Mouse (Mus musculus): Measurements from ENCODE around the gene Trip12. TPM values are rescaled to one million over a fixed set of nuclear protein-coding genes. Genes with fewer than 3 reads are reported as not detected.

Gene Trip12
- polyA plus RNA-seq, 1 experiment from 2014 or later: 115 TPM

DNA sequence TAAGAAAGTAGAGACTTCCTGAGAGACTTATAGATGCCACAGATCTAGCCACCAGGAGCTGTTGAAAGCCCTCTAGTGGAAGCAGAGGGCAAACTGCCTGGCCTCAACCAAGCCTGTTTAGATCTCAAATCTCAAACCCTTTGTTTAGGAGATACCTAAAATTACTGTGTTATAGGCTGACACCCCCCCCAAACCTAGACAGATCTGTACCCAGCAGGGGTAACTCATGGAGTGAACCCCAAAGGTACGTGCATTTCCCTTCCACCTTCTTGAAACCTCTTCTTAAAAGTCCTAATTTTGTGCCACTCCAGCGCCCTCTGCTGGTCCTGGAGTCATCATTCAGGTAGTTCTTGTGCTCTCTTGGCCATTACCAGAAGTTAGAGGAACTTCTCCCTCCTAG lies 143.2 kb downstream of the Trip12 start:
- Histone ChIP-seq H3K36me3 (no peaks in the 10 kb centered on the region), H3K27me3 (peaks cover 5% of the 10 kb centered on the region; the same call in 1 of the 2 replicates), H3K4me3 (no peak overlapping the region), H3K9me3 (no peaks in the 10 kb centered on the region), H3K27ac (replicated peaks) (no peak overlapping the region), H3K9ac (replicated peaks) (no peak overlapping the region), H3K4me1 (peaks cover 13% of the 10 kb centered on the region), H3K4me2 (replicated peaks) (no peak overlapping the region)
- 4% methylated on average over 2 of the region's 2 CpGs for WGBS
- ATAC-seq (ENCODE audit: low FRiP score, low read depth): no peak

DNA sequence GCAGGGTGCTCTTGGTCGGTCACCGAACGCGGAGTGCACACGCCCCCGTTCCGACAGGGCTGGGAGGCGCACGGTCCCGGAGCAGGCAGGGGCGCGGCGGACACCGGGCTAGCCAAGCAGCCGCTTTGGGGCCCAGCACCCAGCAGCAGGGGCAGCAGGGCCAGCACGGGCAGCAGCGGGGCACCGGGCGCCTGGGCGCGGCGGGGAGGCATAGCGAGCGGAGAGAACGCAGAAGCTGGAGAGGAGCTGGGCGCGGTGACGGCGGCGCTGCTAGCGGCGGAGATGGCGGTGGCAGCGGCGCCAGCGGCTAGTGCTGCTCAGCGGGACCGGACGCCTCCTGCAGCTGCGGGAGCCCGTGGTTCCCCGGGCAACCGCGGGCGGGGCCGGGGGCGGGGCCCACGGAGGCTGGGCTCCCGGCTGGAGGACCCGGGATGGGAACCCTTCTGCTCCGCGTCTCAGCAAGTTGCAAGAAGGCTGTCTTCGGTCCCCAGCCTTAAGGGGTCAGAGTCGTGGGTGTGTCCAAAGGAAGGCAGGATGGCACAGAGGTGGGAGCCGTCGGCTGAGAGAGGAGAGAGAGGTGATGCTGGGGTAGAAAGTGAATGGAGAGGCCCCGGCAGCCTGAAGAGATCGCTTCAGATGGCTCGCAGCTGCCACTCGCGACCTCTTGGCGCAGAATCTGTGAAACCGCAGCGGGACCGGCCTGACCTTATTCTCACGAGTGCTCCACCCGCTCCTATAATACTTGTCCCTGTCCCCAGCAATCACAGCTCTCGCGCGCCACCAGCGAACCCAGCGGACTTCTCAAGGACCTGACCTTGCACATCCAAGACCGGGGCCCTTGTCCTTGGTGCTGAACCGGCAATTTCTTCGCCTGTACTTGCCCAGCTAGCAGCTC lies 144.6 kb downstream of the Trip12 start, which contains the start of gene Dner:
TSS of gene Dner (minus strand) at position 705 of the 895 bp plus-strand sequence.
- H3K4me2 ChIP-seq (replicated peaks): peak within 1 kb of the TSS; percentile 92
- no peaks in the 10 kb centered on the region for H3K36me3 ChIP-seq
- peak within 1 kb of the TSS; percentile 94 for H3K27ac ChIP-seq (replicated peaks)
- ATAC-seq (ENCODE audit: low FRiP score, low read depth): peak; percentile 88
- H3K27me3 ChIP-seq: peaks cover 5% of the 10 kb centered on the region; the same call in 1 of the 2 replicates
- WGBS: 1% methylated on average over 70 of the region's 75 CpGs
- no peaks in the 10 kb centered on the region for H3K9me3 ChIP-seq
- peaks cover 13% of the 10 kb centered on the region for H3K4me1 ChIP-seq
- H3K9ac ChIP-seq (replicated peaks): peak within 1 kb of the TSS; percentile 88
- H3K4me3 ChIP-seq: peak within 1 kb of the TSS; percentile 87

- peaks cover 13% of the 10 kb centered on the region for H3K4me1 ChIP-seq
- H3K9ac ChIP-seq (replicated peaks): peak overlapping the region; percentile 88
- H3K27me3 ChIP-seq: peaks cover 5% of the 10 kb centered on the region; the same call in 1 of the 2 replicates
- no peaks in the 10 kb centered on the region for H3K36me3 ChIP-seq
- ATAC-seq (ENCODE audit: low FRiP score, low read depth): peak; percentile 64
- 11% methylated on average over 26 of the region's 26 CpGs for WGBS
- peak overlapping the region; percentile 94 for H3K27ac ChIP-seq (replicated peaks)
- H3K4me2 ChIP-seq (replicated peaks): peak overlapping the region; percentile 92
- H3K9me3 ChIP-seq: no peaks in the 10 kb centered on the region
- peak overlapping the region; percentile 87 for H3K4me3 ChIP-seq
Observed at GRCm38 (mm10) chr1:84694688-84695474, 145.4 kb downstream of the Trip12 start.

DNA sequence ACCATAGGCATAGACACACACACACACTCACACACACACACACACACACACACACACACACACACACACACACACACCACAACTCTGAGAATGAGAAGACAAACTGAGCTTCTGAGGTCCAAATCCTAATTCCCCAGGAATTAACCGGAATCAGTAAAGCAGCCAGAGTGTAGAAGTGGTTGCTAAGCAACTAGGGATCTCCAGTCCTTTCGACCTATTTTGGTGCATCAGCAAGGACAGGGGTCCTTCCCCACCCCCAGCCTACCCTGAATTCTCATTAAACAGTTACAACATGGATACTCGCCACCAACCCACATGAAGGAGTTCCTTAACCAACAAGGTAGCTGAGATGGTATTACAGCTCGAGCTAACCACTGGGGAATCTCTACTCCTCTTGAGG lies 162.4 kb downstream of the Trip12 start:
- Histone ChIP-seq H3K36me3 (no peaks in the 10 kb centered on the region), H3K9me3 (no peaks in the 10 kb centered on the region), H3K27ac (replicated peaks) (no peak overlapping the region), H3K27me3 (no peaks in the 10 kb centered on the region), H3K4me3 (no peak overlapping the region), H3K4me2 (replicated peaks) (no peak overlapping the region), H3K4me1 (peaks cover 3% of the 10 kb centered on the region; the same call in 1 of the 2 replicates), H3K9ac (replicated peaks) (no peak overlapping the region)
- WGBS: 53% methylated on average over 4 of the region's 4 CpGs
- ATAC-seq (ENCODE audit: low FRiP score, low read depth): no peak

Small RNA genes lying within 50 kb of the gene (microRNA-seq; reads per million reads assigned to microRNA genes)
- gene Mir5126: 3.5 reads per million, percentile 12 among the genes with 10 or more reads in this experiment

Other genes with a start within 250 kb of the Trip12 start
- 76.4 and 78.0 TPM in 2 replicates for gene Dner, start 144.3 kb downstream of the Trip12 start, polyA plus RNA-seq (2016; fragmentation: Nextera tagmentation; extraction: Ambion mirVana)
- gene Fbxo36, start 675 bp downstream of the Trip12 start, polyA plus RNA-seq (2016; fragmentation: Nextera tagmentation; extraction: Ambion mirVana): 9.2 and 10.3 TPM in 2 replicates
- 12.3 and 15.4 TPM in 2 replicates for gene Slc16a14, start 94.6 kb upstream of the Trip12 start, polyA plus RNA-seq (2016; fragmentation: Nextera tagmentation; extraction: Ambion mirVana)